Mouse (Mus musculus) olfactory bulb, adult 2 months (tissue): ENCODE measurements at regions not wholly inside any gene's neighbourhood (a gene's known extent, or its start where the extent isn't known, plus 50 kb on each side); places are given as distances from the start of the nearest gene placed in this dataset.

Experiments used
- CTCF ChIP-seq: fragments of 200-500 bp; IDR thresholded peaks from 2 replicates; pipeline ENCODE4 v1.5.1; 2012; ENCODE audit warnings: low read depth, mild to moderate bottlenecking, low read length, moderate library complexity; ENCODE audit not compliant: insufficient read depth
- POLR2A ChIP-seq: fragments of 200-500 bp; IDR thresholded peaks from 2 replicates; pipeline ENCODE4 v1.6.1; 2012; ENCODE audit warnings: mild to moderate bottlenecking, low read depth, low read length, moderate library complexity; ENCODE audit not compliant: insufficient read depth

GRCm38 (mm10) chr3:15118634-15119356 lies 213.3 kb downstream of the Gm9733 start:
- TF ChIP-seq POLR2A = no peak
- TF ChIP-seq CTCF = no peak
